ENCODE assay signal across 8 mouse cellular contexts in the genomic region with DNA sequence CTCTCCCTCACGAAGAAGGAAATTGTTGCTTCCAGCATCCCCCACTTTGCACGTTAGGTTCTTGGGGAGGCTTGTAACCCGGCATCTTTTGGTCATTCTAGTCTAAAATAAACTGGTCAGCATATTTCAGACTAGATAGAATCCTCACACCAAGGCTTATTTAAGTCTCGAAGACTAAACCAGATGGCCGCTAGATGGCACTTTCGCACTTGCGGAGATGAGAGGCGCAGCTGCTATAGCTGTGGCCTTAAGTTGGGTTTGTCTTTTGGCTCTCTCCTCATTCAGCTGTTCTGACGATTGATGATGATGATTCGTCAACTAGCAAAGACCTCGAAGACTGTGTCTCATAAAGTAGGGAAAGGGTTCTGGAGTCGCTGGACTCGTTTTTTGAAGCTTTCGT. TPM values are rescaled to one million over a fixed set of nuclear protein-coding genes. Genes with fewer than 3 reads are reported as not detected.
DNase-seq lines count a peak whose midpoint lies in the region; ATAC-seq and TF ChIP-seq lines count a peak whose summit lies in the region.
"Had no signal": no experiment of that assay in that cellular context is flagged by ENCODE, and none has a peak within 500 bp of the region (broad histone marks: within the 10 kb centered on the region; RNA-seq: fewer than 3 reads in every experiment).

No protein-coding gene starts in this region.

- ATAC-seq in kidney, postnatal 0 days (replicated peaks; ENCODE audit: low FRiP score, low read depth) = no peak

- no peaks in the 10 kb centered on the region for H3K27me3 ChIP-seq in kidney, postnatal 0 days (ENCODE audit: insufficient read depth, low read length)
- H3K27me3 ChIP-seq: limb, embryonic 12.5 days had no signal

- WGBS in kidney, postnatal 0 days = 8% methylated on average over 14 of the region's 14 CpGs

- no peak overlapping the region for H3K9ac ChIP-seq in kidney, postnatal 0 days (ENCODE audit: low read depth, low read length)
- H3K9ac ChIP-seq: limb, embryonic 12.5 days had no signal

- H3K9me3 ChIP-seq in kidney, postnatal 0 days (replicated peaks; ENCODE audit: low read length) = no peaks in the 10 kb centered on the region
- H3K9me3 ChIP-seq: limb, embryonic 12.5 days had no signal

- TF ChIP-seq CTCF in kidney, postnatal 0 days (IDR thresholded peaks at IDR 0.05; ENCODE audit: low read depth) = peak; percentile 90

- no peaks in the 10 kb centered on the region for H3K36me3 ChIP-seq in kidney, postnatal 0 days (ENCODE audit: insufficient read depth, low read length)
- H3K36me3 ChIP-seq: limb, embryonic 12.5 days had no signal

- no peak overlapping the region for H3K4me2 ChIP-seq in kidney, postnatal 0 days (ENCODE audit: low read length)
- H3K4me2 ChIP-seq: limb, embryonic 12.5 days had no signal

- DNase-seq in CD4-positive helper T cell, adult 2 months (ENCODE audit: low read depth, low spot score) = peak; percentile 71
- peak; percentile 75 for DNase-seq in MEL-GATA-1-ER (ENCODE audit: extremely low read depth, low read depth)
- DNase-seq in cerebellum, adult 9-11 months = peak; percentile 43
- DNase-seq in gastrocnemius, adult 8-10 months (ENCODE audit: low spot score in 2 of 2) = peak; percentile 43 to 49
- peak; percentile 94 for DNase-seq in kidney, postnatal 0 days (ENCODE audit: low spot score)
- DNase-seq in lung, adult 18-20 months = peak; percentile 32 to 54
- DNase-seq in retina, postnatal 7 days (ENCODE audit: low read depth, low spot score) = peak; percentile 79

- no peak overlapping the region for H3K27ac ChIP-seq in kidney, postnatal 0 days
- H3K27ac ChIP-seq: limb, embryonic 12.5 days had no signal

- no peaks in the 10 kb centered on the region for H3K4me1 ChIP-seq in kidney, postnatal 0 days (replicated peaks; ENCODE audit: insufficient read depth, low read length)

- H3K4me3 ChIP-seq in kidney, postnatal 0 days (replicated peaks; ENCODE audit: low read depth, low read length) = no peak overlapping the region
- H3K4me3 ChIP-seq: limb, embryonic 12.5 days had no signal

RNA-seq across cellular contexts. Expression of a gene that starts 23.9 kb away (rescaled TPM):
- 10 to 100 TPM in 2 of 4 experiments, 1 to 10 TPM in 2; 9.1 to 12.6 (median 10.2) TPM for total RNA-seq in gastrocnemius, adult 8-10 months (2022)
- polyA plus RNA-seq in kidney, postnatal 0 days (2015; fragmentation: Nextera tagmentation; extraction: Ambion mirVana) = 46.8 and 51.2 TPM in 2 replicates

RNA-seq across cellular contexts. Expression of a gene that starts 35.8 kb away (rescaled TPM):
- total RNA-seq in gastrocnemius, adult 8-10 months (2022) = 100 to 1,000 TPM; 252 to 313 (median 291) TPM
- polyA plus RNA-seq in kidney, postnatal 0 days (2015; fragmentation: Nextera tagmentation; extraction: Ambion mirVana) = 10.6 and 11.7 TPM in 2 replicates

Comparison
In these comparisons a context has a peak if more than half of its experiments do, and no peak if none do; other contexts are left out.
1. DNase-seq: peak in every context shown above with its lines; median percentile 94 in kidney, postnatal 0 days; 79 in retina, postnatal 7 days; 75 in MEL-GATA-1-ER; 71 in CD4-positive helper T cell, adult 2 months; 46 in gastrocnemius, adult 8-10 months; 43 in cerebellum, adult 9-11 months; 43 in lung, adult 18-20 months.